Mouse (Mus musculus): ENCODE measurements around the gene Card6. TPM values are rescaled to one million over a fixed set of nuclear protein-coding genes. Genes with fewer than 3 reads are reported as not detected.
A peak's percentile ranks its signal among the peaks of the same experiment; 100 is the strongest.

Card6 gene
- polyA plus RNA-seq, 1 experiment from 2014 or later: 0.73 TPM

DNA sequence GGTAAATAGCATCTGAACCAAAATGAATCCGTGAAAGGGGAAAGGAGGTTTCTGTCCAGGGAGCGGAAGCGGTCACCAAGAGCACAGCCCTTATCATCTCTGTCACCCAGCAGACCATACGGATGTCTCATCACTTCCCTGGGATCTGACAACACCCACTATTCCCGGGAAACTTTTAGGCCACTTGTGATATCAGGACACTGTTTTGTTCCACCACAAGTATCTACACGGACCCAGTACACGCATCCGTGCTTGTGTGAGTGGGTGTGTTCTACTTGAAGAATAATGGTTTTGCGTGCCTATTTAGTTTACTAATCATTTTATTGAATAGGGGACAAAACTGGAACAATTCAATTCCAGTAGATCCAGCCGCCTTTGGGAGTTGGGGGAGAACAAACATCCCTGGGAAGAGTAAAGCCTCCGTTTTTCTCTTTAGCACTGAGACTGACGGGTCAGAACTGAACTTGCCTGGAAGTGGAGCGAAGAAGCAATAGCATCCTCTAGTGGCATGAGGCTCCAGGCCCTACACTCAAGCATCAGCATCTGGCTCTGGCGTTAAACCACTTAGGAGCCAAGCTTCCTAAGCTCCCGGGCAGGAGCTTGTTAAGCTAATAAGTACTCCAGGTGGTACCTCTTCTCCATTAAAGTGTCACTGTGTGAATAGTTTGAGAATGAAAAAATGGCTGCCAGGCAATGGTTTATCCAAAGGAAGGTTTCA, 39.4 kb downstream of the Card6 start:
- H3K9ac ChIP-seq (replicated peaks): no peak overlapping the region
- peak; percentile 63; the same call in 1 of the 2 replicates for ATAC-seq (ENCODE audit: insufficient number of reproducible peaks, insufficient read depth, low FRiP score, low TSS enrichment, low read depth)
- no peak overlapping the region for H3K27ac ChIP-seq
- H3K4me3 ChIP-seq (replicated peaks): no peak overlapping the region
- 60% methylated on average over 15 of the region's 15 CpGs for WGBS
- no peaks in the 10 kb centered on the region for H3K4me1 ChIP-seq (replicated peaks)
- no peaks in the 10 kb centered on the region for H3K36me3 ChIP-seq
- no peaks in the 10 kb centered on the region for H3K27me3 ChIP-seq
- no peak overlapping the region for H3K4me2 ChIP-seq
- no peaks in the 10 kb centered on the region for H3K9me3 ChIP-seq

DNA sequence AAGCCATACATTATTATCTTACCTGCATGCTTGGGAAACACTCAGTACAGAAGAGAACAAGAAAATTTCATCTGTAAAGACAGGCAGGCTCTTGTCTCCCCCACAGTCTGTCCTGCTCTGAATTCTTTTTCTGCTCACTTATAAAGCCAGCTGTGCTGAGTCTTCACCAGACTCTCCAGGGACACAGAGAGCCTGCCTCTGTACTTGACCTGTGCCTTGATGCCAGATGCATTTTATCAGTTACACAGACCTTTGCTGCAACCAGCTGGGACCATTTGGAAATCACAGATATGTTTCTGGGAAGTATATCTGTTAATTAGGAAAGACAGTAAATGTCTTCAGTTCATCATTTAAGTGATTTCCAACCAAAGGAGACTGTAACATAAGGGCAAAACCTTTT, 44.7 kb downstream of the Card6 start, which contains the start of gene C7:
Gene C7, minus strand, starts transcription at position 106 of the 400 bp plus-strand sequence.
- no peak for ATAC-seq (ENCODE audit: insufficient number of reproducible peaks, insufficient read depth, low FRiP score, low TSS enrichment, low read depth)
- H3K4me3 ChIP-seq (replicated peaks): no peak within 1 kb of the TSS
- no peak within 1 kb of the TSS for H3K27ac ChIP-seq
- H3K9me3 ChIP-seq: no peaks in the 10 kb centered on the region
- H3K4me2 ChIP-seq: no peak within 1 kb of the TSS
- no peak within 1 kb of the TSS for H3K9ac ChIP-seq (replicated peaks)
- no peaks in the 10 kb centered on the region for H3K4me1 ChIP-seq (replicated peaks)
- no peaks in the 10 kb centered on the region for H3K27me3 ChIP-seq
- H3K36me3 ChIP-seq: no peaks in the 10 kb centered on the region

Other genes with a start within 250 kb of the Card6 start
- not detected in 2 replicates for gene Mroh2b, start 209.8 kb downstream of the Card6 start, polyA plus RNA-seq (2016; fragmentation: Nextera tagmentation; extraction: Ambion mirVana)
- gene C7, start 44.8 kb downstream of the Card6 start, polyA plus RNA-seq (2016; fragmentation: Nextera tagmentation; extraction: Ambion mirVana): not detected in 2 replicates
- 582 and 603 TPM in 2 replicates for gene Rpl37, start 8.1 kb upstream of the Card6 start, polyA plus RNA-seq (2016; fragmentation: Nextera tagmentation; extraction: Ambion mirVana)
- 16.1 and 17.5 TPM in 2 replicates for gene Prkaa1, start 35.3 kb upstream of the Card6 start, polyA plus RNA-seq (2016; fragmentation: Nextera tagmentation; extraction: Ambion mirVana)
- gene Ttc33, start 77.0 kb upstream of the Card6 start, polyA plus RNA-seq (2016; fragmentation: Nextera tagmentation; extraction: Ambion mirVana): 38.1 and 40.9 TPM in 2 replicates
- gene Ptger4, start 135.6 kb upstream of the Card6 start, polyA plus RNA-seq (2016; fragmentation: Nextera tagmentation; extraction: Ambion mirVana): 1.8 and 2.3 TPM in 2 replicates

Measured in limb, embryonic 12.5 days (tissue).